Mouse (Mus musculus) forebrain, embryonic 13.5 days (tissue): Measurements from ENCODE around the gene Garem2. TPM values are rescaled to one million over a fixed set of nuclear protein-coding genes. Genes with fewer than 3 reads are reported as not detected.
A peak's percentile ranks its signal among the peaks of the same experiment; 100 is the strongest.

Source experiments
- ATAC-seq: fragments of 200-750 bp; cut with Nextera tagmentation; 2 replicates; pipeline ENCODE4 v1.8.0; 2017
- H3K27ac ChIP-seq: fragments of 300-500 bp; sonication (generic); 2 replicates; pipeline ENCODE4 v1.5.1; 2015; ENCODE audit warnings: inconsistent platforms, mild to moderate bottlenecking, moderate library complexity
- H3K27me3 ChIP-seq: fragments of 300-500 bp; sonication (generic); 2 replicates; pipeline ENCODE4 v1.6.1; 2015; ENCODE audit warnings: mild to moderate bottlenecking, inconsistent platforms
- H3K36me3 ChIP-seq: fragments of 300-500 bp; sonication (generic); 2 replicates; pipeline ENCODE4 v1.6.1; 2015; ENCODE audit warnings: mild to moderate bottlenecking, inconsistent platforms; ENCODE audit not compliant: poor library complexity, severe bottlenecking
- H3K4me1 ChIP-seq: fragments of 300-500 bp; sonication (generic); 2 replicates; pipeline ENCODE4 v1.6.1; 2015; ENCODE audit warnings: inconsistent platforms
- H3K4me2 ChIP-seq: fragments of 300-500 bp; sonication (generic); 2 replicates; pipeline ENCODE4 v1.6.1; 2015; ENCODE audit warnings: inconsistent platforms, mild to moderate bottlenecking, moderate library complexity
- H3K4me3 ChIP-seq: fragments of 300-500 bp; sonication (generic); 2 replicates; pipeline ENCODE4 v1.5.1; 2015; ENCODE audit warnings: mild to moderate bottlenecking, inconsistent platforms
- H3K9ac ChIP-seq: fragments of 300-500 bp; sonication (generic); 2 replicates; pipeline ENCODE4 v1.6.1; 2015; ENCODE audit warnings: mild to moderate bottlenecking, inconsistent platforms
- H3K9me3 ChIP-seq: fragments of 300-500 bp; sonication (generic); replicated peaks from 2 replicates; pipeline ENCODE4 v1.6.1; 2016; ENCODE audit warnings: inconsistent platforms
- WGBS: fragments of 180-500 bp; shearing (Covaris S2); methylation state at CpG from one replicate; pipeline ENCODE4 v1.1.7; 2015; 5-methylcytosine and 5-hydroxymethylcytosine counted together
- polyA plus RNA-seq: library from polyadenylated mRNA; unstranded; fragments of >200 nt; fragmentation: Nextera tagmentation; extraction: Ambion mirVana; gene quantifications from 2 replicates; pipeline ENCODE4 v1.2.1, GENCODE M21; 2015

Gene Garem2
- polyA plus RNA-seq, 1 experiment from 2014 or later: 14.4 TPM

DNA sequence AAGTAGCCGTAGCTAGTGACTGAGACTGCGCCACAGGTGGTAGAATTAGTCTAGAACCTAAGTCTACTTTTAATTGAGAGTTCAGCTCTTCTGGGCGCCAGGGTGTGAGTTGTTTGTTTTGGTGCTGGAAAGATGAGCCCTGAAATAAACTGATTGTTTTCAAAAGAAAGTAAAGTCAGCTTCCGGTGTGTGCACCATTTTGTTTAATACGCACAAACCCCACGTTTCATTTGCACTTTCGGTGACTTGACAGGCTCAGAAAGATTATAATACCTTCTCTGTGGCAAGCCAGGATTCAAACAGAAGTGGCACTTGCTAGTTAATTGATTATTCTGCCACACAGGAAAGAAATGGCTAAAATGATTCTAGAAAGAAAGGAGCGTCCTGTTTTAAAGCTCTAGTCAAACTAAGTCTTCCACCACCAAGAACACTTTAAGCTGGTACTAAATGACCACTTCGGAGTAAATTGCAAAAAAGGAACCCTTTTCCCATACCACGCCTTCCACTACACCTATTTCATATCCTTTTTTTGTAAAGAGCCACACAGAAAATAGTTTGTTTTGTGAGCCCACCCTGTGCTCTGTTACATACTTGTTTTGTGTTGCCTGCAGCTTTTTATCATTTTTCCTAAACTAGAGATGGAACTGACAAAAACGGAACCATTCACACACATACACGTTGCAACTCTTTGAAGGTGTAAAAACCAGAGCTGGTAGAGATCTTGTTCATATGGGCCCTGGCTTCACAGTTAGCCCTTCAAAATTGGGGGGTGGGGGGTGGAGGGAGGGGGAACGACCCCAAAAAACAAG lies 51.1 kb downstream of the Garem2 start:
- H3K4me3 ChIP-seq: peak overlapping the region; percentile 88
- 35% methylated on average over 13 of the region's 13 CpGs for WGBS

DNA sequence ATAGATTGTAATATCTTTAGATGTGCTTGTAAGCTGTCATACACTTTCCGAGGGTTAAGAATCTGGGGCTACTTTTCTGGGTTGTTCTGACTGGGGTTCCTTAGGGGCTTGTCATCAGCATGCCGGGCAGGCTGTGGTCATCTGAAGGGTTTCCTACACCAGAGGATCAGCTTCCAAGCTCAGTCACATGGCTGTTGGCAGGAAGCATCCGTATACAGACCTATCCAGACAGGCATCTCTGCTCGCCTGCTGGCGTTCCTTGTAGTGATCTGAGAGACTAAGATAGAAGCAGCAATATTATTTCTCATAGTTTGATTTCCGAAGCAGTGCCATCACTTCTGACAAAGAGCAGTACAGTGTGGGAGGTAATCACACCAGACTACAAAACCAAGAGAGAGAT lies 54.6 kb downstream of the Garem2 start:
- H3K4me1 ChIP-seq: peaks cover 14% of the 10 kb centered on the region
- no peak overlapping the region for H3K9ac ChIP-seq
- H3K9me3 ChIP-seq: no peaks in the 10 kb centered on the region
- no peak overlapping the region for H3K4me2 ChIP-seq
- no peaks in the 10 kb centered on the region for H3K36me3 ChIP-seq
- 91% methylated on average over 6 of the region's 6 CpGs for WGBS
- no peak overlapping the region for H3K4me3 ChIP-seq
- H3K27ac ChIP-seq: no peak overlapping the region
- ATAC-seq: no peak
- H3K27me3 ChIP-seq: no peaks in the 10 kb centered on the region

More for the DNA sequence above, 51.1 kb downstream of the Garem2 start:
- H3K9me3 ChIP-seq: no peaks in the 10 kb centered on the region
- H3K9ac ChIP-seq: peak overlapping the region; percentile 89
- H3K27ac ChIP-seq: no peak overlapping the region; the same call in 1 of the 2 replicates
- ATAC-seq: no peak
- peaks cover 36% of the 10 kb centered on the region for H3K4me1 ChIP-seq
- H3K27me3 ChIP-seq: no peaks in the 10 kb centered on the region
- peak overlapping the region; percentile 72 for H3K4me2 ChIP-seq
- no peaks in the 10 kb centered on the region for H3K36me3 ChIP-seq

DNA sequence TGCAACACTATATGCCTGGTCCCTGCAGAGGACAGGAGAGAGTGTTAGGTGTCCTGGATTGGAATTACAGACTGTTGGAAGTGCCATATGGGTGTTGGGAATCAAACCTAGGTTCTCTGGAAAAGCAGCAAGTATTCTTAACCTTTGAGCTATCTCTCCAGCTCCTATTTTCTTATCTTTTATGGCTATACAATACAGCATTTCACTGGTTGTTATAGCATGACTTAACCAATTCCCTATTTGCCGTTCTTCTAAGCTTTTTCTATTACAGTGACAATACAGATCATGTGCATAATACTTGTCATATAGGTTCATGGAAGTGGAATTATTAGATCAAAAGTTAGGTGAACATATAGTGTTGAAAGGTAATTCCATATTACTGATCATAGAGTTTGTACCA lies 56.9 kb downstream of the Garem2 start:
- Histone ChIP-seq H3K4me3 (no peak overlapping the region), H3K9me3 (no peaks in the 10 kb centered on the region), H3K4me2 (no peak overlapping the region), H3K27ac (no peak overlapping the region), H3K9ac (no peak overlapping the region), H3K36me3 (peaks cover 9% of the 10 kb centered on the region), H3K4me1 (peaks cover 4% of the 10 kb centered on the region; the same call in 1 of the 2 replicates), H3K27me3 (no peaks in the 10 kb centered on the region)
- WGBS: 96% methylated on average over 1 of the region's 1 CpGs
- ATAC-seq: no peak

DNA sequence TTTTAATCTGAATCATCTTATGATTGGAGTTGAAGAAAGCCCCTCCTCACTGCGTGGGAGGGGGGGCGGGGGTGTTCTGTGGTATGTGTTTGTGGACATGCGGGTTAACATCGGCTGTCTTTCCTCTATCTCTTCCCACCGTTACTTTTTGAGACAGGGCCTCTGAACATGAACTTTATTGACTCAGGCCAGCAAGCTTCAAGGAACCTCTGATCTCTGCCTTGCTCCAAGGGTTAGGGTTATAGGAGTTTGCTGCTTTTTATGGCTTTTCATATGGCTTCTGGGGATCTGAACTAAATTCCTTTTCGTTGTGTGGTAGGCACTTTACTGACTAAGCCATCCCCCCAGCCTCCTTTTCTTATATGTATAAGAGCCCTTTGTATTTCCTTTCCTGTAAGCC lies 57.4 kb downstream of the Garem2 start:
- no peak overlapping the region for H3K4me2 ChIP-seq
- H3K9me3 ChIP-seq: no peaks in the 10 kb centered on the region
- no peak overlapping the region for H3K9ac ChIP-seq
- peaks cover 10% of the 10 kb centered on the region for H3K36me3 ChIP-seq
- no peaks in the 10 kb centered on the region for H3K4me1 ChIP-seq
- ATAC-seq: no peak
- H3K27me3 ChIP-seq: no peaks in the 10 kb centered on the region
- 84% methylated on average over 6 of the region's 6 CpGs for WGBS
- H3K4me3 ChIP-seq: no peak overlapping the region
- H3K27ac ChIP-seq: no peak overlapping the region

DNA sequence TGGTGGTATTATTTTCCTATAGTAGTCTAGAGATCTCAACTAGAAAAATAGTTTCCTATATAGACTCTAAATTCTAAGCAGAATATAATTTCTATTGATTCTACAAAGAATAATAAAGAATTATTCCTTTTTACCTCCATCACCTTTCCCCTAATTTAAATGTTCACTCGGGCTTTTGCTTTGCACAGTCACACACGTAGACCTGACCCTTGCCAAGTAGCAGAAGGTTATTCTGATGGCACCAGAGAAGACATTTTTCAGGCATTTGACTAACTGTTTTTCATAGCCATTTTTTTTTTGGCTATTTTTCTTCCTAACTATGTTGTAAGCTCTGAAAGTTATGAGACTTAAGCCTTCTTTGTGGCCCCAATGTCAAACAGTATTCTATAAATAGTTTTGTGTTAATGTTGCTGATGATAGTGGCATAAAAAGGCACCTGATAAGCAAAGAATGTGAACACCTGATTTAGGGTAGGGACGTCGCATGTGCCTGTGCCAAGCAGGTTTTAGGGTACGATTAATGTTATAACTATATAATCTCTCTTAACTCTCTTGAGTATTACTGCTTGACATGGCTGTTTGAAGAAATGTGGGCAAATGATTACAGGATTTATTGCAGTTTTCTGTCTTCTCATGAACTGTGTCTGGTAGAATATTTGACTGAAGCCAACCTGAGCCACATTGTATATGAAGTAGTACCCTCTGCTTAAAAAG lies 60.4 kb downstream of the Garem2 start:
- Histone ChIP-seq H3K9me3 (no peaks in the 10 kb centered on the region), H3K27me3 (no peaks in the 10 kb centered on the region), H3K4me1 (no peaks in the 10 kb centered on the region), H3K4me3 (no peak overlapping the region), H3K27ac (no peak overlapping the region), H3K36me3 (peaks cover 30% of the 10 kb centered on the region), H3K4me2 (no peak overlapping the region), H3K9ac (no peak overlapping the region)
- 96% methylated on average over 5 of the region's 5 CpGs for WGBS
- ATAC-seq: no peak

Other genes starting within 250 kb of the Garem2 start
- gene Il6, start 92.0 kb upstream of the Garem2 start, polyA plus RNA-seq: not detected in 2 replicates
- gene Tyms, start 31.5 kb upstream of the Garem2 start, polyA plus RNA-seq: 213 and 233 TPM in 2 replicates
- gene 3110082J24Rik, start 925 bp downstream of the Garem2 start, polyA plus RNA-seq: 6.3 and 9.1 TPM in 2 replicates
- 81.1 and 87.6 TPM in 2 replicates for gene Hadha, start 50.0 kb downstream of the Garem2 start, polyA plus RNA-seq
- gene Hadhb, start 50.1 kb downstream of the Garem2 start, polyA plus RNA-seq: 80.2 and 83.9 TPM in 2 replicates
- not detected in 2 replicates for gene Adgrf3, start 100.6 kb downstream of the Garem2 start, polyA plus RNA-seq
- gene Selenoi, start 127.4 kb downstream of the Garem2 start, polyA plus RNA-seq: 21.3 and 24.5 TPM in 2 replicates
- gene Drc1, start 176.2 kb downstream of the Garem2 start, polyA plus RNA-seq: 1.9 and 3.3 TPM in 2 replicates